Mouse (Mus musculus) splenic B cell, adult 2 months (primary cell): Measurements from ENCODE around the gene Cldn9.

ENCODE experiments used
- DNase-seq: peaks from one replicate; pipeline ENCODE4 v3.0.0-alpha.2; 2011; ENCODE audit warnings: low read depth, low spot score
- H3K27me3 ChIP-seq: 2 replicates; pipeline ENCODE4 v1.6.1; 2012; ENCODE audit warnings: mild to moderate bottlenecking, low read length, moderate library complexity, mixed read lengths; ENCODE audit not compliant: control insufficient read depth, poor library complexity, insufficient read depth, severe bottlenecking
- H3K36me3 ChIP-seq: 2 replicates; pipeline ENCODE4 v1.6.1; 2012; ENCODE audit warnings: mild to moderate bottlenecking, low read length, moderate library complexity, mixed read lengths; ENCODE audit not compliant: control insufficient read depth, poor library complexity, insufficient read depth, severe bottlenecking

Gene Cldn9

DNA sequence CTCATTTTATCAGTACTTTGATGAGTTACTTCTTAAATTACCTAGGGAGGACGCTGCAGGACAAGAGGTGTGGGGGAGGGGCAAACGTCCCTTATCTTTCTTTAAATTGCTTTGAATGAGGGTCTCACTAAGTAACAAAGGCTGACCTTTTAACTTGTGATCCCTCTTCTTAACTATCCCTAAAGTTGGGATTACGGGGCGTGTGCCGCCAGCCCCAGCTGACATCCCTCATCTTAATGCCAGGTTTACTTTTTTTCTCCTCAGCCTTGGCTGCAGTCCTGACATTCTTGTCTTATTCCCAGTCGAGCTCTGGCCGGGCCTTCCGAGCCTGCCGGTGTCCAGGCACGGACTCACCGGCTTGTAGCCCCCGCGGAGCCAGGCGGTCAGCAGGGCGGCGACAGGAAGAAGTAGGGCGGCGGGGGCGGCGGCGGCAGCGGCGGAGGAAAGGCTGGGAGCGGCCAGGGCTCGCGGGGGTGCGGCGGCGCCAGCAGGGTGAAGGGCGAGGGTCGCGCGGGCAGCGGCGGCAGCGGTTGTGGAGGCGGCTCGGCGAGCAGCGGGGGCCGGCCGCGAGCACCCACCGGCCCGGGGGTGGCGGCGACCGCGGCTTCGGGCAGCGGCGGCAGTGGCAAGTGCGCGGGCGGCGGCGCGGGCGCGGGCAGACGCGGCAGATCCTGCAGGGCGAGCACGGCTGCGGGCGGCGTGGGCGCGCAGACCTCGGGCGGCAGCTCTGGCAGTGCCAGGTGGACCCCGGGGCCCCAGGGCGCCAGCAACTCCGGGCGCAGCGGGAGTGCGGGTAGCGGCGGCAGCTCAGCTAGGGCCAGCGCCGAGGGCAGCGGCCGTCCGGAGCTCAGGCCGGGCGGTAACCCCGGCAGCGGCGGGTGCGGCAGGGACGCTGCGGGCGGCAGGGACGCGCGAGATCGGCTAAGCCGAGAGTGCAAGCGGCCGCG, 15.6 kb upstream of the Cldn9 start:
- DNase-seq, result no peak
- no peaks in the 10 kb centered on the region for H3K36me3 ChIP-seq
- no peaks in the 10 kb centered on the region for H3K27me3 ChIP-seq

DNA sequence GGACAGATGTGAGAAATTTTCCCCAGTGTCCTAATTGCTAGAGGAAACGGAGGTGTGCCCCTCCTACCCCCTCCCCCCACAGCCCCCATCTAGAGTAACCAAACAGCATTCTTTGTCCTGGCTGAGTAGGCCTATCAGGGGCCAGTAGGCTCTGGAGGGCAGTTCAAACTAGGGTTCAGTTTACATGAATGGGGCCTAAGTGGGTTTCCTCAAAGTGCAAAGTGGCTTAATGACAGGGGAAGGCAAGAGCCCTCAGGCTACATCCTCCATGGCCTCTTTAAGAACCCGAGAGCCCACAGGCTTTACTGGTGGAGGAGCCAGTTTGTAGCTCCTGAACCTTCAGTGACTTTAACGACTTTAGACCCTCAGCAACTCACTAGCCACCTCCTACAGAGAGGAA, 12.0 kb upstream of the Cldn9 start:
- Histone ChIP-seq H3K27me3 (no peaks in the 10 kb centered on the region; the same call in 1 of the 2 replicates), H3K36me3 (no peaks in the 10 kb centered on the region)
- no peak for DNase-seq

DNA sequence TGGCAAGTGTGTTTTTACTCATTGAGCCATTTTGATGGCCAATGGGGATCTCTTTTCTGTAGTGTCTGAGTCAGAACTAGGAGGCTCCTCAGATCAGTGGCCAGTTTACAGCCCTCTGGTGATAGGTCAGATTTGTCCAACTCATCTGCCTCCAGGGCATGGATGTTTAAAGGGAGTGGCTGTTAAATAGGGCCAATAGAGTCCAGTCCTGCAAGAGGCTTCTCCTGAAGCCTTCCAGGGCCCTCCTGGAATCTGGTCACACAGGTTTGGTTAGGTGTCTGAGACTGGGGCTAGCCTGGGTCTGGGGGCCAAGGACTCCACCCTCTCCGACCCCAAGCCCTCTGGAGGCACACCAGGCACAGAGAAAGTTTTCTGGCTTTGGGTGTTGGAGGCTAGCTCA, 10.7 kb upstream of the Cldn9 start:
- no peak for DNase-seq
- Histone ChIP-seq H3K27me3 (no peaks in the 10 kb centered on the region; the same call in 1 of the 2 replicates), H3K36me3 (no peaks in the 10 kb centered on the region)

DNA sequence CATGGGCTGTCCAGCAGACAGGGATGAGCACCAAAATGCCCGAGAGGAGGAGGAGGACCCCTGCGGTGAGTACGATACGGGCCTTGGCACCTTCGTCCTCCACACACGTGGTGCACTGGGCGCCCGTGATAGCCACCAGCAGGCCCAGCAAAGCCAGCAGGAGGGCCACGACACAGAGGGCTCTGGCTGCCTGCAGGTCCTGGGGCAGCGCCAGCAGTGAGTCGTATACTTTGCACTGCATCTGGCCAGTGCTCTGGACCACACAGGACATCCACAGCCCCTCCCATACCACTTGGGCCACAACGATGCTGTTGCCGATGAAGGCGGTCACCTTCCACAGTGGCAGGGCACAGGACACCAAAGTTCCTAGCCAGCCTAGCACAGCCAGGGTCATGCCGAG, 600 bp downstream of the Cldn9 start:
- no peak for DNase-seq
- H3K36me3 ChIP-seq, result no peaks in the 10 kb centered on the region

DNA sequence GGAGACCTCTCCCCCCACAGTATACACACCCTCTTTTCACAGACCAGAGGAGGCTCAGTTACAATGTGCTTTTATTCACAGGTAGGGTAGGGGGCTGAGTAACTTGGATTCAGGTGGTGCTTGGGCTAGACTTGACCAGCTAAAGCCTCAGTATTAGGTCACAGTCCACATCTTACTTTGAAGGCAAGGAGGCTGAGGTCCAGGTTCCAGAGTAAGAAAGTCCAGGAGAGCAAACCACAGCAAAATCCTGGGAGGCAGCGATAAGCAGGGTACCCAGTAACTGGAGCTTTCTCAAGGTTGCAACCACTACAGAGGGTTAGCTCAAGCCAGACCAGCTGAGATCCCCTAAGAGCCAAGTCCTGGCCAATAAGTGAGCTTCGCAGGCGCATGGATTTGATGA, 1.3 kb downstream of the Cldn9 start:
- peaks cover 5% of the 10 kb centered on the region; the same call in 1 of the 2 replicates for H3K27me3 ChIP-seq
- no peak for DNase-seq
- H3K36me3 ChIP-seq, result no peaks in the 10 kb centered on the region

More for the DNA sequence above, 600 bp downstream of the Cldn9 start:
- H3K27me3 ChIP-seq, result peaks cover 5% of the 10 kb centered on the region; the same call in 1 of the 2 replicates

DNA sequence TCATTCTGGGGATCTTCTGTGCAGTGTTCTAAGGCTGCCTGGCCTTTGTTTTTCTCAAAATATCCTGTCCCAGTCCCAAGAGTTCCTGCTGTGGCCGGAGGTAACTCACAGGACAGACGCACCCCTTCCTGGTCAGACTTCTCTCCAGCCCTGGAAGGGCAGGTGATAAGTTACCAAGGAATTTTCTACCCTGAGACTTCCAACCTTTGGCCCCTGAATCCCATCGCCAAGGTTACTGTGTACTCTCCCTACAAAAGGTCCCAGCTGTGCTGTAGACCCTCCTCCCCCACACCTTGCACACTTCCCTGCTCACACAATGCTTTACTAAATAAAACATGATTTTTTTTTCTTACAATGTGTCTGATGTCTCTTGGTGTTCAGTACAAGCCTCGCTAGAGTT, 1.7 kb downstream of the Cldn9 start:
- no peak for DNase-seq
- peaks cover 5% of the 10 kb centered on the region; the same call in 1 of the 2 replicates for H3K27me3 ChIP-seq
- no peaks in the 10 kb centered on the region for H3K36me3 ChIP-seq

DNA sequence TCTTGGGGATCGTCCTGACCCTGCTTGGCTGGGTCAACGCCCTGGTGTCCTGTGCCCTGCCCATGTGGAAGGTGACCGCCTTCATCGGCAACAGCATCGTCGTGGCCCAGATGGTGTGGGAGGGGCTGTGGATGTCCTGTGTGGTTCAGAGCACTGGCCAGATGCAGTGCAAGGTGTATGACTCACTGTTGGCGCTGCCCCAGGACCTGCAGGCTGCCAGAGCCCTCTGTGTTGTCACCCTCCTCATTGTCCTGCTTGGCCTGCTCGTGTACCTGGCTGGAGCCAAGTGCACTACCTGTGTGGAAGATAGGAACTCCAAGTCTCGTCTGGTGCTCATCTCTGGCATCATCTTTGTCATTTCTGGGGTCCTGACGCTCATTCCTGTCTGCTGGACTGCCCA, 2.7 kb downstream of the Cldn9 start:
- Histone ChIP-seq H3K36me3 (no peaks in the 10 kb centered on the region), H3K27me3 (peaks cover 5% of the 10 kb centered on the region; the same call in 1 of the 2 replicates)

DNA sequence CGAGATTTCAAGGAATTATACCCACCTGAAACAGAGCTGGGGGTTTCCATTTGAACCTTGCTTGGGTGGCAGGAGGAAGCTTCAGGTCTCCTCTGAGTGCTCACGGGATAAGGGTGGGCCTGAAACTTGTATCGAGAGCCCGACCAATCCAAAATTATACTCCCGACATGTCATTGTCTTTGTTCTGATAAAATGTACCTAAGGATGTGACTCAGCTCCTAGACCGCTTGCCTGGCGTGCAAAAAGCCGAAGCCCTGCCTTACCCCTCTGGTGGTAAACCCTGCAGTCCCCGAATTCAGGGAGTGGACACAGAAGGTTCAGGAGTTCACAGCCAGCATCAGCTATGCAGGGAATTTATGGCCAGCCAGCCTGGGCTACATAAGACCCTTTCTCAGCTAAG, 3.5 kb downstream of the Cldn9 start:
- Histone ChIP-seq H3K27me3 (peaks cover 5% of the 10 kb centered on the region; the same call in 1 of the 2 replicates), H3K36me3 (no peaks in the 10 kb centered on the region)
- DNase-seq, result no peak

More for the DNA sequence above, 2.7 kb downstream of the Cldn9 start:
- DNase-seq, result no peak

DNA sequence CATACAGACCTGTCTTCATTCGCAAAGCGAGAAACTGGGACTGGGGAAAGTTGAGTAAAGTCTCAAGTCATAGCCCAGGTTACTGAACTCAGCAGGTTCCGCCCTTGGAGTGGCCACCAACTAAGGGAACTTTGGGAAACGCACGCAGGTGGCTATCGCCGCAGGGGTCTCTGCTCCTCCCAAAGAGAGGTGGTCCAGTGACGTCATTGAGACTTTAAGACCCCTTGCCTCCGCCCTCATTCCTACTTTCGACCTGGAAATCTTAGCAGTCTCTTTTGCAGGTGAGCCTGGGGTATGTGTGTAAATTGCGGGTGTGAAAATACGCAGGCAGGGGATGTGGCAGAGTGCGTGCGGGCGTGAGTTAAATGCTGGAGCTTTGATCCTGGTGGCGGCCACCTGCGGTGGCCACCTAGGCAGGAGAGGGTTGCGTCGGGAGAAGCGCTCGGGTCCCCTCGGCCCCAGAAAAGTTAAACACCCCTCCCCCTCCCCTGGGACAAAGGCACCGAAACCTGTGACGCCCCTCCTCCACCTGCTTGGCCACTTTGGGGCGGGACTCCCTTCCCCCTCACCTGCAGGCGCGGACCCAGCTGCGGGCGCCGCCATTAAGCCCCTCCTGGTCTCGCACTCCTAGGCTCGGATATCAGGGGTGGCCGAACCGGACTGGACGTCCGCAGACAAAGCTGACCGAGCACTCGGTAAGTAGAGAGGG, 4.5 kb downstream of the Cldn9 start, which contains the start of gene Cldn6:
Cldn6 (plus strand) TSS at position 123 of the 709 bp plus-strand sequence.
- no peak for DNase-seq

DNA sequence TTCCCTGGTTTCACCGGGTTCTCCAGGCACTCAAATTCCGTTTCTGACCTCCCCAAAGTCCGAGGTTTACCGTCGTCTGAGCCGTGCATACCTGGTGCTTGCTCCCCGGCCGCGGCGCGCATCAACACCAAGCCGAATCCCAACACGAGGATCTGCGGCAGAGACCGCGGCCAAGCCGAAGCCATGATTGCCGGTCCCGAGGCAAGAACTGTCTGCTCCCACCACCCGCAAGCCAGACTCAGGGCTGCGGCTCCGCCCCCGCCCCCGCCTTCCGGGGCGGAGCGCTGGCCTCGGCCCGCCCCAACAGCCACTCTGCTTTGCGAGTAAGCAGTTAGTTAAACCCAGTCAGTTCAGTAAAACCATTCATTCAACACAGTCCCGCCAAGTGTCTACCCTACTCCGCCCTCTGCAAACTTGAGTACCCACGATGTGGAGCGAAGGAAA, 6.6 kb downstream of the Cldn9 start, which contains the start of gene Tnfrsf12a:
Tnfrsf12a (minus strand) TSS at position 233 of the 444 bp plus-strand sequence.
- H3K36me3 ChIP-seq, result no peaks in the 10 kb centered on the region
- 0 out of 2 replicates have a peak, but pooled peaks cover 3% of the 10 kb centered on the region for H3K27me3 ChIP-seq
- DNase-seq, result peak; percentile 90

More for the DNA sequence above, 4.5 kb downstream of the Cldn9 start, which contains the start of gene Cldn6:
- no peaks in the 10 kb centered on the region for H3K36me3 ChIP-seq
- H3K27me3 ChIP-seq, result peaks cover 5% of the 10 kb centered on the region; the same call in 1 of the 2 replicates

DNA sequence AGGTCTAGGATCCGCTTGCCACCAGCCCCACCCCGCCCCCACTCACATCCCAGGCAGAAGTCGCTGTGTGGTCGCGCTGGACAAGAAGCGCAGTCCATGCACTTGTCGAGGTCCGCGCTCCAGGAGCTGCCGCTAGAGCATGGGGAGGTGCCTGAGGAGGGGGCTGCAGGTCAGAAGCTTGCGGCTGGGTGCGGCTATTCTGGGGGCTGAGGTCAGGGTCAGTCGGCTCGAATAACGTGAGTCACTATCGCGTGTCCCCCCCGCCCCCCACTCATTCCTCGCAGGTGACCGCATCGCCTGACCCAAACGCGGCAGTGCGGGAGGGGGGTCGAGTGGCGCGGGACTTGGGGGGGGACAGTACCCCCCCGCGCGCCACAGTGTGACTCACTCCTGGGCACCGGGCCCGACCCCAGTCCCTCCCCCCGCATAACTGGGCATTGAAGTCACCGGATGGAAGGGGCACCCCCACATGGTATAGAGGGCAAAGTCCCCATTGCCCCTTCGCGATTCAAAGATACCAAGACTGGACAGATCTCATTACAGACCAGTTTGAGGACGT, 7.3 kb downstream of the Cldn9 start:
- Histone ChIP-seq H3K36me3 (no peaks in the 10 kb centered on the region), H3K27me3 (0 out of 2 replicates have a peak, but pooled peaks cover 3% of the 10 kb centered on the region)
- DNase-seq, result peak; percentile 42

DNA sequence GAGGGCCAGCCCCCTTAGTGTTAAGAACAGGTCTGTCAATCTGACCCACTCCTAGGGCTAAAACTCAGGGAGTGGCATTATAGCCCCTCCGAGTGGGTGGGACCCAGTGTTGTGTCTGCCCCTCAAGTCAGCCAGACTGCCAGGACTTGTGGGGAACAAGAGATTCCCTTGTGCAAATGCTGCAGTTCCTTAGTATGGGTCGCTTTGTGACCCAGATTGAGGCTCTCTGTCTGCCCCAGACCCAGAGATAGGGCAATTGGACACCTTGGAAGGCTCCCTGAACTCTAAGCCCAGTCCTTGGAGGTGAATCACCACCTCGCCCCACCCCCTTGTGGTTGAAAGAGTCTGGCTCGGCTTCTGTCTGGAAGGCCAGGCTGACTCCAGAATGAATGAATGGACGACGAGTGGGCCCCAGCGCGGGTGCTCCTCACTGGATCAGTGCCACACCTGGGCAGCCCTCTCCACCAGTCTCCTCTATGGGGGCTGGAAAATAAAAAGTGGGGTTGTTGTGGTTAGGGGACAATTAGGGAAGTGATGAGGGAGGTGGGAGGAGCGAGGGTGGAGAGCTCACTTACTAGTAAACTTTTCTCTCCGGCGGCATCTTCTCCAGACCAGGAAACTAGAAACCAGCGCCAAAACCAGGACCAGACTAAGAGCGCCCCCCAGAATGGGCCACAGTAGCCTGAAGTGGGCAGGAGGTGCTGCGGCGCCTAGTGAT, 8.1 kb downstream of the Cldn9 start:
- Histone ChIP-seq H3K36me3 (no peaks in the 10 kb centered on the region), H3K27me3 (0 out of 2 replicates have a peak, but pooled peaks cover 3% of the 10 kb centered on the region)
- DNase-seq, result peak; percentile 57

DNA sequence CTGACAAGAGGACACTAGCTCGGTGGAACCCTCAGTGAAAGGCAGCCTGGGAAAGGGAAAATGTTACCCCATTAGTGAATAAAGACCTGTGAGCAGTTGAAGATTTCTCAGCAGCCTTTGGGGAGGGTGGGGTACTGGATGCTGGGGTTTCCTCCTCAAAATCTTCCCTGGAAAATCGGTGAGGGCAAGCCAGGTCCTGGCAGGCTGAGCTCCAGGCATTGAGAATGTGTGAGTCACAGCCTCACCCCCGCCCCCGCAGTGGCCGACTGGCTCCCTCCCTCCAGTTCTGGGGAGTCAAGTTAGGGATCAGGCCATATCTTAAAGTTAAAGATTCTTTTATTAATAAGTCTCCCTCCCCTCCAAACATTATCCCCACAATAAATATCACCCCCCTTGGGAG, 8.7 kb downstream of the Cldn9 start:
- no peak for DNase-seq
- H3K36me3 ChIP-seq, result no peaks in the 10 kb centered on the region
- no peaks in the 10 kb centered on the region for H3K27me3 ChIP-seq
